Mouse (Mus musculus): ENCODE results near the gene Amz1. TPM values are rescaled to one million over a fixed set of nuclear protein-coding genes. Genes with fewer than 3 reads are reported as not detected.
A peak's percentile ranks its signal among the peaks of the same experiment; 100 is the strongest.

Gene Amz1
- total RNA-seq, 2 experiments from 2014 or later: 0.17 TPM; not detected in 1

- peak; percentile 43; the same call in 1 of the 2 replicates for TF ChIP-seq CTCF (IDR thresholded peaks at IDR 0.05)
- intact Hi-C loops (cut with DNase I): no loop called here
- H3K4me3 ChIP-seq: no peak overlapping the region
- DNase-seq: no peak
- H3K27ac ChIP-seq: no peak overlapping the region
Observed at GRCm38 (mm10) chr5:140752639-140753038, 28.7 kb downstream of the Amz1 start.

- Histone ChIP-seq H3K27ac (no peak overlapping the region), H3K4me3 (no peak overlapping the region)
Observed at GRCm38 (mm10) chr5:140753223-140753622, 29.3 kb downstream of the Amz1 start.

GRCm38 (mm10) chr5:140758864-140759263, 34.9 kb downstream of the Amz1 start:
- no peak for TF ChIP-seq CTCF (IDR thresholded peaks at IDR 0.05)
- DNase-seq: no peak
- Histone ChIP-seq H3K27ac (no peak overlapping the region), H3K4me3 (no peak overlapping the region)
- intact Hi-C loops (cut with DNase I): no loop called here

More at GRCm38 (mm10) chr5:140753223-140753622, 29.3 kb downstream of the Amz1 start:
- intact Hi-C loops (cut with DNase I): no loop called here
- TF ChIP-seq CTCF (IDR thresholded peaks at IDR 0.05): no peak
- DNase-seq: no peak

GRCm38 (mm10) chr5:140762540-140762939, 38.6 kb downstream of the Amz1 start:
- peak overlapping the region; percentile 8; the same call in 1 of the 2 replicates for H3K27ac ChIP-seq
- H3K4me3 ChIP-seq: no peak overlapping the region
- TF ChIP-seq CTCF (IDR thresholded peaks at IDR 0.05): no peak
- no peak for DNase-seq
- intact Hi-C loops (cut with DNase I): no loop called here

GRCm38 (mm10) chr5:140764921-140765613, 41.1 kb downstream of the Amz1 start:
- no peak for DNase-seq
- intact Hi-C loops (cut with DNase I): loop anchor here (5.0 kb wide), 1 partner anchor 62 kb away; no protein-coding TSS in a partner anchor
- no peak overlapping the region for H3K4me3 ChIP-seq
- TF ChIP-seq CTCF (IDR thresholded peaks at IDR 0.05): no peak
- H3K27ac ChIP-seq: peak overlapping the region; percentile 67

- no peak for TF ChIP-seq CTCF (IDR thresholded peaks at IDR 0.05)
- no peak overlapping the region for H3K4me3 ChIP-seq
- intact Hi-C loops (cut with DNase I): loop anchor here (5.0 kb wide), 1 partner anchor 61 kb away; no protein-coding TSS in a partner anchor
- H3K27ac ChIP-seq: peak overlapping the region; percentile 80
- DNase-seq: no peak
Observed at GRCm38 (mm10) chr5:140766566-140766965, 42.6 kb downstream of the Amz1 start.

GRCm38 (mm10) chr5:140767704-140768141, 43.8 kb downstream of the Amz1 start:
- no peak for TF ChIP-seq CTCF (IDR thresholded peaks at IDR 0.05)
- intact Hi-C loops (cut with DNase I): loop anchor here (5.0 kb wide), 1 partner anchor 60 kb away; no protein-coding TSS in a partner anchor
- Histone ChIP-seq H3K4me3 (no peak overlapping the region), H3K27ac (peak overlapping the region; percentile 80)
- peak; percentile 68 for DNase-seq

GRCm38 (mm10) chr5:140768333-140768732, 44.4 kb downstream of the Amz1 start:
- Histone ChIP-seq H3K27ac (peak overlapping the region; percentile 80), H3K4me3 (no peak overlapping the region)
- TF ChIP-seq CTCF (IDR thresholded peaks at IDR 0.05): no peak
- intact Hi-C loops (cut with DNase I): loop anchor here (5.0 kb wide), 1 partner anchor 59 kb away; no protein-coding TSS in a partner anchor
- DNase-seq: no peak

GRCm38 (mm10) chr5:140771612-140772011, 47.7 kb downstream of the Amz1 start:
- H3K4me3 ChIP-seq: no peak overlapping the region
- peak overlapping the region; percentile 32 for H3K27ac ChIP-seq
- TF ChIP-seq CTCF (IDR thresholded peaks at IDR 0.05): no peak
- intact Hi-C loops (cut with DNase I): no loop called here
- no peak for DNase-seq

- no peak for DNase-seq
- Histone ChIP-seq H3K27ac (peak overlapping the region; percentile 32), H3K4me3 (no peak overlapping the region)
- TF ChIP-seq CTCF (IDR thresholded peaks at IDR 0.05): no peak
- intact Hi-C loops (cut with DNase I): no loop called here
Observed at GRCm38 (mm10) chr5:140772158-140772557, 48.2 kb downstream of the Amz1 start.

GRCm38 (mm10) chr5:140775111-140775510, 51.2 kb downstream of the Amz1 start:
- H3K27ac ChIP-seq: no peak overlapping the region
- no peak overlapping the region for H3K4me3 ChIP-seq
- intact Hi-C loops (cut with DNase I): no loop called here
- DNase-seq: no peak
- TF ChIP-seq CTCF (IDR thresholded peaks at IDR 0.05): no peak

- Histone ChIP-seq H3K4me3 (no peak overlapping the region), H3K27ac (0 out of 2 replicates have a peak overlapping the region, but pooled peaks have one; percentile 3)
- no peak for DNase-seq
- no peak for TF ChIP-seq CTCF (IDR thresholded peaks at IDR 0.05)
- intact Hi-C loops (cut with DNase I): no loop called here
Observed at GRCm38 (mm10) chr5:140776968-140777367, 53.0 kb downstream of the Amz1 start.

GRCm38 (mm10) chr5:140781122-140781521, 57.2 kb downstream of the Amz1 start:
- no peak for DNase-seq
- no peak overlapping the region for H3K27ac ChIP-seq
- no peak for TF ChIP-seq CTCF (IDR thresholded peaks at IDR 0.05)
- intact Hi-C loops (cut with DNase I): no loop called here
- no peak overlapping the region for H3K4me3 ChIP-seq
